Mouse (Mus musculus) gonadal fat pad, adult 2 months (tissue): ENCODE results near the gene Vps8. TPM values are rescaled to one million over a fixed set of nuclear protein-coding genes. Genes with fewer than 3 reads are reported as not detected.

ENCODE experiments used
- DNase-seq: peaks from one replicate; pipeline ENCODE4 v3.0.0-alpha.2; 2012; ENCODE audit warnings: low read depth
- polyA plus RNA-seq: library from polyadenylated mRNA; depleted of rRNA; stranded (reverse); fragments of >200 nt; gene quantifications from 2 replicates; pipeline ENCODE4 v1.2.3, GENCODE M21; 2012; rRNA removed

Vps8 gene
- polyA plus RNA-seq: 15.9 and 18.8 TPM in 2 replicates

GRCm38 (mm10) chr16:21422645-21423545 lies at the start of gene Vps8:
Gene Vps8 (plus strand): TSS chr16:21423118.
- no peak for DNase-seq

GRCm38 (mm10) chr16:21373316-21373960 lies 49.5 kb upstream of the Vps8 start:
- DNase-seq: no peak

DNA sequence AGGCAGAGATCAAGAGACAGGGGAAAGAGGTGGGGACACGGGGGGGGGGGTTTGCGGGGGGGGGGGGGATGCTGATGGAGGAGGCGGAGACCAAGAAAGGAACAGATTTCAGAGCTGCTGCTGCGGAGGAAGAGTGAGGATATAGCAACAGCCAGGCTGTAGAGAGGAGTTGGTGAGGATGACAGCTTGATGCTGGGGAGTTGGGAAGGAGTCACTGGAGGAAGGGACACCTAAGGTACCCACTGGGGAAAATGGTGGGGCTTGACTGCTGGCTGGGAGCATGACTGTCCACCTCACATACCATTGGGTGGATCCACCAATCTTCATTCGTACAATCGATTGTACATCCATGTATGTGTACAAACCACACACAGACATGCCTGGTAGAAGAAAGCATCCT lies 48.9 kb upstream of the Vps8 start:
- DNase-seq: no peak

- no peak for DNase-seq
Observed at GRCm38 (mm10) chr16:21375147-21375546, 47.8 kb upstream of the Vps8 start.

DNA sequence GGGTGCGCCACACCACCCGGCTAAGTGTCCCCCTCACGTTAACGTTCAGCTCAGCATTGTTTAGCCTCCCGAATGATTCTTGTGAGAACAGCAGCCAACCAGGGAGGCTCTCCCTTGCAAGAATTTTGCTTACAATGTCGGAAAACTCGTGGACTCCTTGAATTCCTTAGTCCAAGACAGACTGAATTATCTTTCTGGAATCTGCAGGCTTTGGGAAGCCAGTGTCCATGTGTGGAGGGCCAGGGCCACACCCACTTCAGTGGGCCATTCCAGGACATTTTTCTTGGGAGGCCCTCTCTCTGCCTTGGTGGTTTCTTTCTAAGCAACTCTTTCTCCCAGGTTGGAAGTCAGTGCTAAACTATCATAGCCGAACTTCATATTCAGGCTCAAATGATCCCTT lies 46.6 kb upstream of the Vps8 start:
- DNase-seq: no peak

- no peak for DNase-seq
Observed at GRCm38 (mm10) chr16:21376949-21377604, 45.8 kb upstream of the Vps8 start.

- DNase-seq: no peak
Observed at GRCm38 (mm10) chr16:21377605-21377968, 45.3 kb upstream of the Vps8 start.

DNA sequence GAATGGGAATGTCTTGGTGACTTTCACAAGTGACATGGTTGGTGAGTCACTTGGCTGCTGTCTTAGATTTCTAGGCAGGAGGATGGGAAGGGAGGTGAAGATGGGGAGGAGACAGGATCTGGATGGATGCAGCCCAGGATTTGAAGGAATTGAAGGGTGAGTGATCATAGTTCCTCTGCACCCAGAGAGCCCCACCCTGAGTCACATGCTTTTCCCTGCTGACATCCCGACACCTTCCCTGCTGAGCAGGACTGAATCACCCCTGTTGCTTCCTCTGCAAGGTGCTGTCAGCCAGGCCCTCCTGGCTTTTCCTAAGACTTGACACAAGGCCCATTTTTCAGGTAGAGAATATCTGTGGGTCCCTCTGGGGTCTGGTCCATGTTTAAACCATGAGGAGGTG lies 41.4 kb upstream of the Vps8 start:
- no peak for DNase-seq

DNA sequence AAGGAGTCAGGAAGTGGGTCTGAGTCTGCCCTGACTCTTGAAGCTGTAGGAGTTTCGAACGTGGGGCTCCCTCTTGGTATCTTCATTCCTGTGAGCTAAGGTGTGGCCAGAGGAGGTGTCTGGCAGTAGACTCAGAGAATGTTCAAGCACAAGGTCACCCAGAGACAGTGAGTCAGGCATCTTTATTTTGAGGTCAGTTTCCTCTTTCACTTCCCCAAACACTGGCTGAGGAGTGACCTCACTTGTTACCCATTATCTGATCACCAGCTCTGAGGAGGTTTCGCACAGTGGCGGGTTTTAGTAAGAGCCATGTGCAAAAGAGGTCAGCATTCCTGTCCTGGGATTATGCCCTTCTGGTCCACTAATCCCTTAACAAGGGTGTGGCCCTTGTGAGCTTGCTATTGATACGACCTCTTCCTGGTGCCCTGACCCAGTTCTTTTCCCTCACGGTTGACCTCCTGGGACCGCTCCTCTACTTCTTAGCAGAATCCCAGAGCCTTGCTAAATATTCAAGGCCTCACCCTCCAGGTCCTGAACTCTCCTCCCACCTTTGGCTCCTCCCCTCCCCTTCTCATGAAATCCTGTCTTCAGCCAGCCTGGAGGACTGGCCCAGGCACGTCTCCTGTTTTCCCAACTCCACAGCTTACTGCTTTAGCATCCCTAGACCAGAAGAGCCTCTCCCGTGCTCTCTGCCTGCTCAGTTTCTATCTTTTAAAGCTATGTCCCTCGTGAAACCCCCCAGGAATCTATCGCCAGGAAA lies 40.6 kb upstream of the Vps8 start:
- DNase-seq: no peak

- no peak for DNase-seq
Observed at GRCm38 (mm10) chr16:21385926-21386881, 36.7 kb upstream of the Vps8 start.

DNA sequence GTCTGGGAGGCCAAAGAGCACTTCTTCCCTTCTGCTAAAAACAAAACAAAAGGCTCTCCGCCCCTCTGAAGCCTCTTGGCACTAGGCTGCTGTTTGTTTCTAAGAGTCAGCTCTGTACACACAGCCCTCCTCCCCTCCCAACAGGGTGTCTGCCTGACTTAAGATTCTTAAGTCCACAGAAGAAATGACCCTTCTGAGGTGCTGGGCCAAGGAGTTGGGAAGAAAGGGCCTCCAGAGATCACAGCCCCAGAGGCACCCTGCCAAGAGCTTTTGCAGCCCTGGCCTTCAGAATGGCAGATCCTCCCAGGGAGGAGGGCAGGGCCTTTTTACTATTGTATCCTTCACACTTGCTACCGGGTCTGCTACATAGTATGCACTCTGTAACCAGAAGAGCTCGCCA lies 33.6 kb upstream of the Vps8 start:
- no peak for DNase-seq

GRCm38 (mm10) chr16:21390744-21391143 lies 32.2 kb upstream of the Vps8 start:
- DNase-seq: no peak

DNA sequence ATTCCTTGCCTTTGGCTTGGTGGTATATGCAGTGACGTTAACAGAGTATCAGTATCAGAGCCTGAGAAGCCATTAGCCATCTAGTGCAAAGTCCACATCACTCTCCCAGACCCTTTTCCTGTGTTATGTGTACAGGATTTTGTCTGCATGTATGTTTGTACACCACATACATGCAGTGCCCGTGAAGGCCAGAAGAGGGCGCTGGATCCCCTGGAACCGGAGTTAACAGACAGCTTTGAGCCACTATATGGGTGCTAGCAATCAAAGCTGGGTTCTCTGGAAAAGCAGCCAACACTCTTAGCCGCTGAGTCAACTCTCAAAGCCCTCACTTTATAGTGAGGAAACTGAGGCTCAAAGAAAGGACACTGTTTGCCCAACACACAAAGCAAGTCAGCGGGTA lies 30.8 kb upstream of the Vps8 start:
- DNase-seq: no peak

- DNase-seq: no peak
Observed at GRCm38 (mm10) chr16:21392517-21393112, 30.3 kb upstream of the Vps8 start.

DNA sequence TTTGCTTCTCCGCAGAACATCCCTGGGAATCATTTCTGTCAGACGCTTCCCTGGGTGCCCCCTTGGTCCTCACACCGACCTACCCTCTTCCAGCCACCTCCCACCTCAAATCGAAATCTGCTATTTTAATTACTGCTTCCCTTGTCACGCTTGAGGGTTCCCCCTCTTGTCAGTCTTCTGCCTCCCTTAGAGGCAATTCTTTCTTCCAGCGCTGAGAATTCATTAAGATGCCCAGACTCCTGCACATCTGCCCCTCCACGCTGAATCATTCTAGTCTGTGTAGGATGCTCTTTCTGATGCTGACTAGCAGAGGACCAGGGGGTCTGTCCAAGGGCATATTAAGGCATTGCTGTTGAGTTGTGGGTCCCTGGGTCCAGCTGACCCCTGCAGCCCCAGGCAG lies 27.4 kb upstream of the Vps8 start:
- no peak for DNase-seq

DNA sequence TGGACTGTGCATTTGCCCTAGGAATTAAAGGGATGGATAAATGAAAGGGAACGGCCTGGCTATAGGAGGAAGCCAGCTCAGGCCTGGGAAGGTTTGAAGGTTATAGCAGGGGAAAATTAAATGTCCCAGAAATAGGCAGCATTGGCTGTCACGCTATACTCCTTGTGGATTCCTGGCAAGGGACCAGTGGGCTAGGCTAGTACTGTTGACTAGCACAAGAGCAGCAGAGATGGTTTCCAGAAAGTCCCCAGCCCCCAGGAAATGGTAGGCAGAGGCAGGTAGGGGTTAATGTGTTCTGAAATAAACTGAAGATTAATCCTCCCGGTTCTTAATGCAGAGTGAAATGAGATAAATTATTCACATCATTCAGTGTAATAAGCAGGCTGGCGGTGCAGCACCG lies 25.2 kb upstream of the Vps8 start:
- DNase-seq: no peak

DNA sequence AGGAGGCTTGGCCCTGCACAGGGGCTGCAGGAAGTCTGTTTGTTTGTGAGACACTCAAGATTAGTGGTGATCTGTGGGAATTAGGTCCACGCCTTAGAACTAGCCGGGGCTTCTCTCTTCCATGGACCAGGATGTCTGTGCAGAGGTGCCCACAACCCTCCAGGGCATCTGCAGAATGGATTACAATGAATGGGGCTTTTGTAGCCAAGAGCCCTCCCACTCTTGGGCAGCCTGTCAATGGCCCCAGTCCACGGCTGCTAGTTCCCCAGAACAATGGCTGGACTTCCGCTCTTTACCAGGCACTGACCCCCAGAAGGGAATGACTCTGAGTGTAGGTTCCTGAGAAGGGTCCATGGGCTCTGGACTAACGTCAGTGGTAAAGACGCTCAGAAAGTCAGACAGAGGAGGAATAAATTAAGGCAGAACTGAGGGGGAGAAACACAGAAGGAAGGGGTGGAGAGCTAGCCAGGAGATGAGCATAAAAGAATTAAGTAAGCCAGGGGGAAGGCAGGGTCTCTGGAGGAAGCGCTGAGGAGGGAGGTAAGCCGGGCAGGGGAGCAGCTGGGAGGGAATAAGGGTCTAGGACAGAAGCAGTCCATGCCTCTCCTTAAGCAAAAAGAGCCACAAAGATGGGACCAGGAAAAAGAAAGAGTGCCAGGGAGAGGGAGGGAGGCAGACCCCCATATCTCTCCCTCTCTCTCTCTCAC lies 24.4 kb upstream of the Vps8 start:
- DNase-seq: no peak

DNA sequence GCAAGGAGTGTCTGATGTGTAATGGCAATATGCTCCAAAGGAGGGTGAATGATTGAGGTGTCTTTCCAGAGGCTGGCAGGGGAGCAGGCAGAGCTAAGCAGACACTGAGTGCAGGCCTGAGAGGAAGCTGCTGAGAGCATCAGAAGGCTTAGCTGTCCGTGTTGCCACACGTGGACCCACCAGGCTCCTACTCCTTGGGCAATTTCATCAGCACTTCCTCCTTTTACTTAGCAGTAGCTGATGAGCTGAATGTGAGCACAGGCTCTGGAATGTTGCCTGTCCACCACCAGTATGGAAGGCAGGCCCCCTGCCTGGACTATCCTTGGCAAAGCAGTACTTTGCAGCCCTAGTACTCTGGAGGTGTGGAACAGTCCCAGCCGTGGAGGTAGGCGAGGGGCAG lies 23.0 kb upstream of the Vps8 start:
- DNase-seq: no peak

DNA sequence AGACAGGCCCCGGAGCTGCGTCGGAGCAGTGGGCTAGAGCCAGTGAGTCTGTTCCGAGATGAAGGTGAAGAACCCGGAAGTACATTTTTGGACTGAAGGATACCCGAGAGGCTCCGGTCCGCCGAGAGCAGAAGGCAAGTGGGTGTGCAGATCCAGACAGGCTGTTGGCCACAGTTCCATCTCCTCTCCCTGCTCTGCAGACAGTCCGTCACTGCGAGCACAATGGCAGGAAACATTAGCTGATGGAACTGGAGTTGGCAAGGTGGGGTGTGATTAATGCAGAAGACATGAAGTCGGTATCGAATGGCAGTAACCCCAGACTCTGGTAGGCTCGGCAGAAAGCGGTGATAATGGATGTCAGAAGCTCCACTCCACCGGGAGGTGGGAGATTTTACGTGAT lies 20.9 kb upstream of the Vps8 start:
- DNase-seq: no peak

- no peak for DNase-seq
Observed at GRCm38 (mm10) chr16:21403402-21403801, 19.5 kb upstream of the Vps8 start.
